Mouse (Mus musculus) stomach, postnatal 0 days (tissue): ENCODE measurements around the gene Tcp1.

Experiments
- CTCF ChIP-seq: IDR thresholded peaks from 2 replicates; pipeline ENCODE4 v1.5.1; 2016; ENCODE audit warnings: antibody characterized with exemption, low read depth, mild to moderate bottlenecking, moderate library complexity
- EP300 ChIP-seq: optimal IDR thresholded peaks from 2 replicates; pipeline ENCODE3; 2016; ENCODE audit warnings: antibody characterized with exemption

DNA sequence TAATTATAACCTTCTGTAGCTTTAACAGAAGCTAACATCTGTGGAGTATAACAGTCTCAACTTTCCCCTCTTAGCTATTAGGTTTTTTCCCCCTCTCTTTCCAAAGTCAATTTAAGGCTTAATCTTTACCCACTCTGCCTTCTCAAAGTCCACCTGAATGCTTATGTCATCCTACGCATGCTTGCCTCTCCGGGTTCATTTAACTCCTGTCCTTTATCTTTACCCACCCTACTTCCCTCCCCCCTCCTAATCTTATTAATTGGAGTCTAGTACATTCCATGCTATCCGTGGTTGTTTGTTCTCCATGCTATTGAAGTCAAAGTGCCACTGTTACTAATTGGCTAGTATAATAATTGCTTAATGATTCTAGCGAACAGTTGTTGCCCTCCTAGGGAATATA lies 20.2 kb downstream of the Tcp1 start:
- no peak for TF ChIP-seq CTCF
- no peak for TF ChIP-seq EP300
